Mouse (Mus musculus) forelimb bud, embryonic 11.5 days (tissue): Measurements from ENCODE around the gene Smoc1.
A peak's percentile ranks its signal among the peaks of the same experiment; 100 is the strongest.

Experiments
- DNase-seq: peaks from one replicate; pipeline ENCODE4 v3.0.0-alpha.2; 2012; ENCODE audit warnings: low read depth, low spot score

Smoc1 gene

GRCm38 (mm10) chr12:81024993-81025392 lies 1.6 kb upstream of the Smoc1 start:
- DNase-seq: no peak

GRCm38 (mm10) chr12:81026995-81027942 lies 661 bp downstream of the Smoc1 start:
- DNase-seq: peak; percentile 23

- DNase-seq: peak; percentile 76
Observed at GRCm38 (mm10) chr12:81028291-81028920, 1.8 kb downstream of the Smoc1 start.

DNA sequence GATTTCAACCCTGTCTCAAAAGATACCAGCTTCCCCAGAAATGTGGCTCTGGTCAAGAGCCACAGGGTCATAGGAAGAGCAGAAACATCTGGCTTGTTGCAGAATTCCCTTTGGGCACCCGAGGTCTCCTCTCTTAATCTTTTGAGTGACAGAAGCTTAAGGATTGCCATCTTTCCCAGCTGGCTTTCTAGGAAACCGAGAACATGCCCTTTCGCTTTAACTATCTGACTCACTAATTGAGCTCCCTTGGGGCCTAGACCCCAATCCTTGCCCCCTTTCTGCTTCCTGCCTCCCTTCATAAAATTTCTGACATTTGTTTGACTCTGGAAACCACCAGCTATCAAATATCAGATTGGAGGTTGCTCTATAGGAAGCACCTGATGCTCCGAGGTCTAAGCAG lies 3.1 kb downstream of the Smoc1 start:
- no peak for DNase-seq

DNA sequence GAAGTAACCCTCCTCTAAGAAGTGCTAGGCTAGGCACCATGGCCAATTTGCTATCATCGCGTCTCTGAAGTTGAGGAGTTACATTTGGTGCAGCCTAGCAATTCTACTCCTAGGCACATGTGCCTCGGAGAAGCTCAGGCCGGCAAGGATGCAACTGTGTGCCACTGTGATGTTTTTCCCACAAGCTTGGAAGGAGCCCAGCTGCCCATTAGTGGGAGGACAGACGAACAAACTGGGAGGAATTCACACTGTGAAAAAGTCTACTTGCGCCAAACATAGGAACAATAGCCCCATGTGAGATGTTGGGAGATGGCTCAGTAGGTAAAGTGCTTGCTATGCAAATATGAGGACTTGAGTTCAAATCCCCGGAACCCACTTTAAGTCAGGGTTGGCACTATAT lies 5.0 kb downstream of the Smoc1 start:
- DNase-seq: no peak

- DNase-seq: no peak
Observed at GRCm38 (mm10) chr12:81033389-81034041, 6.9 kb downstream of the Smoc1 start.

- DNase-seq: no peak
Observed at GRCm38 (mm10) chr12:81034042-81034417, 7.4 kb downstream of the Smoc1 start.

GRCm38 (mm10) chr12:81035850-81036249 lies 9.2 kb downstream of the Smoc1 start:
- no peak for DNase-seq

- no peak for DNase-seq
Observed at GRCm38 (mm10) chr12:81043616-81044015, 17.0 kb downstream of the Smoc1 start.

DNA sequence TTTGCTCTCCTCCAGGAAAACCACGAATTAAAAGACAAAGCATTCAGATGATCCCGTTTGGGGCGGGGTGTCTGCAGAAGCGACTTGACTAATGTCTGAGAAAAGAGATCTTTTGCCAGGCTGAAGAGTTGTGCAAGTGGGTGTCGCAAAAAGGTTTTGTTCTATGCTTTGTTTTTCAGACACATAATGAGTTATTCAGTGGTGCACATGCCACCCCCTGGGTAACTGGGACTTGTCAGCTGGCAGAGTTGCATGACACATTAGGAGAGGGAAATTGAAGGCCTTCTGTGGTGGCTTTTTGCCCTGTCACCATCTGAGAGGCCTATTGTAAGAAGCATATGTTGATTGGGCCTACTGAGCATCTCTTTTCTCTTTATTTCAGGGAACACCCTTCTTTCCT lies 20.3 kb downstream of the Smoc1 start:
- no peak for DNase-seq

GRCm38 (mm10) chr12:81049661-81050060 lies 23.1 kb downstream of the Smoc1 start:
- DNase-seq: no peak

DNA sequence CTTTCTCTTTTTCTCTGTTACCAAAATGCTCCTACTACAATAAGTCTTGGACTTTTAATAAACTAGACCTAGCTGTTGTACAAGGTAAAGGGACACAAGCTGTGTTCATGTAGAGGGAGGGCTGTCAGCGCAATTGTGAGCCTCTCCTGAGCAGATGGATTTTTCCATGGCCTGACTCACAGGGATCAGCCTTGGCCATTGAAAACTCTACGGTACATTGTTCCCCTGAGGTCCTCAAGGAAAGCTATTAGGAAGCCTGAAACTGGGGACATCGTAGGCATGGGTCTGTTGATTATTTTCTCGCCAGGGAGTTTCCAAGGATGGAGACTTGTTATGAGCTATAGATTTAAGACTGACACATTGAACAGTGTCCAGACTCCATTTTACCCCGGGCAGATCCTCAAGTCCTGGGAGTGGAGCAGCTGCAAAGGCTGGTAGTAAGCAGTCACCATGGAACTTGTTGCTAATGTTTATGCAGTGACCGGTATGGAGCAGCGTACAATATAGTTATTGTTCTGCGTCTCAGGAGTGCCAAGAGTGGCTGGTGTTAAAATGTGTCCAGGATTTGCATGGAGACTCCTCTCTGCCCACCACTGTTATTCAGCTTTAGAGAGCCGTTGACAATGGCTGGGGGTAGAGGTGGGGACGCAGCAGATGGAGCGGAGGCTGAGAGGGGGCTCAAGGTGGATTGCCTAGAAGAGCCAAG lies 28.5 kb downstream of the Smoc1 start:
- DNase-seq: peak; percentile 21

GRCm38 (mm10) chr12:81055811-81056210 lies 29.2 kb downstream of the Smoc1 start:
- DNase-seq: no peak

DNA sequence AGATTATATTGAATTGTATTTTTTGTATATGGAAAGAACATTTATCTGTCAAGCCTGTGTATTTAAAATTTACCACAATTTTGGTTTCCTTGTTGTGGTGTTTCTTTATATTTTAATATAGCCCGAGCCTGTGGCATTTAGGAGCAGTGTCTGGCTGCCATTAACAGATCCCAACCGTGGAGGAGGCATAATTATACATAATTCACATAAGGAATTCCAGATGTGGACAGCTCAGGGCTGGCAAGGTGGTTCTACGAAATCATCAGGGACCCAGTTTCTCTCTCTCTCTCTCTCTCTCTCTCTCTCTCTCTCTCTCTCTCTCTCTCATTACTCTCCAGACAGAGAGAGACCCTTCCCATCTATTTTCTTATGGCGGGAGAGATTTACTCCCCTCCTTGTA lies 31.0 kb downstream of the Smoc1 start:
- no peak for DNase-seq

DNA sequence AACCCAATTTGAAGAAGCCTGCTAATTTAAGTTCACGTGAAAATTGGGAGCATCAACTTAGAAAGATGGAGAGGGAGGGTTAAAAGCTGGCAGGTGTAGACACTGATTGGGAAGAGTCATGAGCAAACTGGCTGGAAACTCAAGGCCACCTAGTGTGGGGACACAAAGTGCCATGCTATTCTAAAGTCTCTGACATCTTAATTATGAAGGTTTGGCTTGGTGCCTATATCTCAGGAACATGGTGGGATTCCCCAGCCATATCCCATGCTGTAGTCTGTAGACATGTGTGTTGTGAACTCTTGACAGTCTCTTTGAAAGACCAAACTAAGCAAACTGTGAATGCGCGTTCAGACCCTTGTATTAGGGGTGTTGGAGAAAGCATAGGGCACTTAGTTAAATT lies 32.0 kb downstream of the Smoc1 start:
- no peak for DNase-seq

GRCm38 (mm10) chr12:81061831-81062361 lies 35.3 kb downstream of the Smoc1 start:
- DNase-seq: no peak

DNA sequence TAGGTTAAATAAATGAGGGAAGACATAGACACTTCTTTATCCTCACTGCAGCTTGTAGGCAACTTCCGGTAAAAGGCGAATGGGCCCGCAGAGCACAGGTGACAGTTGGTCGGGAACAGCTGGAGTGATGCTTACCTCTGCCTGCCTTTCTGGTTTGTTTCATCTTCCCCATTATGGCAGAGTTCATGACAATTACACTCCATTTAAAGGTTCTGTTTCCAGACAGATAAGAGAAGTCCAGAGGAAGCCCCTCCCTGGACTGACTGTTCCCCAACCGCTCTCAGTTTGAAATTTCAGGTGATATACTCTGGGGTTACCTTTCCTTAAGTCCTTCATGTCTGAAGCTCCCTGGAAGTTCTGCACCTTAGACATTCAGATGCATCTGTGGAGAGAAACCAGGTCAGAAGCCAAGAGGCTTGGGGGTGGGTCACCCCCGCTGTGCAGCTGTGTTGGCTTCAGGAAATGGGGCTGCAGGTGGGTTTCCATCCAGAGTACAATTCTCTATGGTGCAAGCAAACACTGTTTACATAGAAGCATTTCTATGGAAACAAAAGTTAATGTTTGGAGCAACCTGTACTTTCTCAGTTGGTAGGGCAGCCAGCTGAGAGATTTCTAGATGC lies 36.8 kb downstream of the Smoc1 start:
- DNase-seq: no peak

DNA sequence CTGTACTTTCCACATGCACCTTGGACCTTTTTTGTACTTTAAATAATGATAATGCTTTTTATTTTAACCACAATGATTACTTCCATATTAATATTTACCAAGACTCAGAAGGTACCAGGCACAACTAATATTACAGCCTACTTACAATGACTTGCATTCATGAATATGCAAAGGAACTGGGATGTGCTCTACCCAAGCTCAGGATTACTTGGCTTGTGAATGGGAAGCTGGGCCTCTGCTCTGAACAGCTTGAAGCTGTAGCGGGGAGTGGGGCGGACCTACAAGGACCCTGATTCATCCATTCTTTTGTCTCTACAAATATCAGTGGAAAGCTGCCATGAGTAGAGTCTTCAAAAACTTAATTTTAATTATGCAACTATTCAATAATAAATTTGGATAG lies 47.5 kb downstream of the Smoc1 start:
- DNase-seq: no peak

DNA sequence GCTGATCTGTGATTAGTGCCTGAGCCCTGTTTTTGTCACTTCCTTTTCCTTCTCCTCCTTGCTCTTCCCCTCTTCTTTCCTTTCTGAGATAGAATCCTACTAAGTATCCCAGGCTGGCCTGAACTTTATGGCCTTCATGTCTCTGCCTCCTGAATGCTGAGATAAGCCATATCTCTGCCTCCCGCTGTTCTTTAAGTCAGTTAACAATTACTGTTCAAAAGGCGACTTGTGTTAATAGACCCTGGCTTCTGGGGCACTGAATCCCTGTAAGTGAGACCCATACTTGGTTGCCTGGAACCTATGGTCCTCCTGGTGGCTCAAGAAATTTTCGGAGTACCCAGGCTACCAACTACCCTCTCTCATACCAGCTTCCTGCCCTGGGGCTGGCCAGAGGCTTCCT lies 48.3 kb downstream of the Smoc1 start:
- DNase-seq: no peak

GRCm38 (mm10) chr12:81077953-81078646 lies 51.5 kb downstream of the Smoc1 start:
- no peak for DNase-seq

DNA sequence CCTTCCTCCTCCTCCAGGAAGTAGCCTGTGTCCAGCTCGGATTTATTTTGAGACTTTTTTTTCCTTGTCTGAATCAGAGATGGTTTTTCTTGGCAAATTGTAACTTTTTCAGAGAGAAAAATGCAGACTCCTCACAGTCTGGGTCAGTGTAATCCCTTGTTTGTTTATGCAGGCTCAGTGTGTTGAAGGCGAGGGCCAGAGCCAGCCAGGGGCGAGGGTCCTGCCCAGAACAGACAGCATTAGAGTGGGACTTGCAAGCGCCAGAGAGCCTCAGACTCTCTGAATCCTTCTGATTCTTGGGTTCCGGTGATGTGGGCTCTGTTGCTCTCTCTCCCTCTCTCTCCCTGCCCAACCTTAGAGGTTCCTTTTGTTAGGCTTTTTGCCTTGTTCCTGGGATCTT lies 53.7 kb downstream of the Smoc1 start:
- DNase-seq: no peak
